Mouse (Mus musculus) left cerebral cortex, postnatal 4 days (tissue): ENCODE results near the gene Mapt. TPM values are rescaled to one million over a fixed set of nuclear protein-coding genes. Genes with fewer than 3 reads are reported as not detected.

Experiments used
- DNase-seq: peaks from one replicate; pipeline ENCODE4 v3.0.0-alpha.2; 2022
- intact Hi-C: fragments of 180-260 bp; cut with DNase I; formaldehyde crosslinking; loops from one replicate; pipeline ENCODE4 v1.15.1; 2025
- total RNA-seq, 2 experiments: library from RNA; stranded (reverse); gene quantifications; 2 replicates each; pipeline ENCODE4 v1.2.3; 2021

The Mapt gene
- total RNA-seq, 2 experiments from 2014 or later: 1,229 to 1,264 TPM

- intact Hi-C loops: no loop called here
- DNase-seq: peak; percentile 38
Observed at GRCm38 (mm10) chr11:104271876-104272275, 40.7 kb downstream of the Mapt start.

GRCm38 (mm10) chr11:104272352-104272751, 41.2 kb downstream of the Mapt start:
- peak; percentile 93 for DNase-seq
- intact Hi-C loops: no loop called here

- no peak for DNase-seq
- intact Hi-C loops: no loop called here
Observed at GRCm38 (mm10) chr11:104275765-104276164, 44.6 kb downstream of the Mapt start.

GRCm38 (mm10) chr11:104278222-104278621, 47.0 kb downstream of the Mapt start:
- DNase-seq: peak; percentile 75
- intact Hi-C loops: no loop called here

GRCm38 (mm10) chr11:104279049-104279448, 47.9 kb downstream of the Mapt start:
- intact Hi-C loops: no loop called here
- no peak for DNase-seq

GRCm38 (mm10) chr11:104279538-104279937, 48.3 kb downstream of the Mapt start:
- no peak for DNase-seq
- intact Hi-C loops: no loop called here

GRCm38 (mm10) chr11:104281501-104281900, 50.3 kb downstream of the Mapt start:
- intact Hi-C loops: no loop called here

GRCm38 (mm10) chr11:104287113-104287512, 55.9 kb downstream of the Mapt start:
- intact Hi-C loops: no loop called here
- DNase-seq: no peak

More at GRCm38 (mm10) chr11:104281501-104281900, 50.3 kb downstream of the Mapt start:
- DNase-seq: no peak

- DNase-seq: peak; percentile 76
- intact Hi-C loops: no loop called here
Observed at GRCm38 (mm10) chr11:104288835-104289198, 57.6 kb downstream of the Mapt start.

- intact Hi-C loops: no loop called here
Observed at GRCm38 (mm10) chr11:104289199-104290031, 58.2 kb downstream of the Mapt start.

GRCm38 (mm10) chr11:104292443-104293220, 61.4 kb downstream of the Mapt start:
- intact Hi-C loops: no loop called here
- no peak for DNase-seq

More at GRCm38 (mm10) chr11:104289199-104290031, 58.2 kb downstream of the Mapt start:
- DNase-seq: peak; percentile 68

- DNase-seq: no peak
- intact Hi-C loops: no loop called here
Observed at GRCm38 (mm10) chr11:104293241-104293640, 62.1 kb downstream of the Mapt start.

- no peak for DNase-seq
- intact Hi-C loops: no loop called here
Observed at GRCm38 (mm10) chr11:104295145-104295544, 64.0 kb downstream of the Mapt start.

GRCm38 (mm10) chr11:104295656-104296055, 64.5 kb downstream of the Mapt start:
- intact Hi-C loops: no loop called here
- DNase-seq: no peak

- intact Hi-C loops: no loop called here
- DNase-seq: no peak
Observed at GRCm38 (mm10) chr11:104297671-104298070, 66.5 kb downstream of the Mapt start.

GRCm38 (mm10) chr11:104302628-104303027, 71.4 kb downstream of the Mapt start:
- intact Hi-C loops: no loop called here
- no peak for DNase-seq

- no peak for DNase-seq
- intact Hi-C loops: no loop called here
Observed at GRCm38 (mm10) chr11:104303088-104303960, 72.1 kb downstream of the Mapt start.

- DNase-seq: no peak
- intact Hi-C loops: no loop called here
Observed at GRCm38 (mm10) chr11:104305711-104306110, 74.5 kb downstream of the Mapt start.

GRCm38 (mm10) chr11:104306483-104306882, 75.3 kb downstream of the Mapt start:
- intact Hi-C loops: no loop called here
- DNase-seq: no peak

- intact Hi-C loops: no loop called here
- DNase-seq: no peak
Observed at GRCm38 (mm10) chr11:104307136-104307535, 75.9 kb downstream of the Mapt start.
